Mouse (Mus musculus): ENCODE results near the gene Mtmr11.

DNA sequence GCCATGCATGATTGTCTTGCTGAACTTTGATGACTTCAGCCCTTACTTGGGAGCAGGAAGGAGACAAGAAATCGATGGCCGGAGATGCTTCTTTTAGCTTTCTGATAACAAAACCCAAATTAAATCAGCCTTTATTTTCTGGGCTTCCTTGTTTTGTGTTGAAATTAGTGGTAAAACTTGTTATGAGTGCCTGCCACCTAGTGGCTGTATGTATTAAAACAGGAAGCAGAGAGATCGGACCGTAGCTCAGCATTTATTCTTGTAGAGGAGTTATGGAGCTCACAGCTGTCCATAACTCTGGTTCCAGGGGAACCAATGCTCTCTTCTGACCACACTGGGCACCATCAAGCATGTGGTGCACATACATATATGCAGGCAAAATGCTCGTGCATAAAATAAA is 13.9 kb upstream of the Mtmr11 start:
- TF ChIP-seq CTCF (IDR thresholded peaks at IDR 0.05; ENCODE audit: insufficient read depth, low read length) = peak; percentile 26; the same call in 1 of the 2 replicates
- TF ChIP-seq POLR2A (IDR thresholded peaks at IDR 0.05; ENCODE audit: borderline replicate concordance, extremely low read depth, low read depth, low read length) = no peak

Data from lung, adult 2 months (tissue).